Mouse (Mus musculus): ENCODE results near the gene Btrc. TPM values are rescaled to one million over a fixed set of nuclear protein-coding genes. Genes with fewer than 3 reads are reported as not detected.
A peak's percentile ranks its signal among the peaks of the same experiment; 100 is the strongest.

Gene Btrc
- polyA plus RNA-seq, 1 experiment, result 11.9 TPM

DNA sequence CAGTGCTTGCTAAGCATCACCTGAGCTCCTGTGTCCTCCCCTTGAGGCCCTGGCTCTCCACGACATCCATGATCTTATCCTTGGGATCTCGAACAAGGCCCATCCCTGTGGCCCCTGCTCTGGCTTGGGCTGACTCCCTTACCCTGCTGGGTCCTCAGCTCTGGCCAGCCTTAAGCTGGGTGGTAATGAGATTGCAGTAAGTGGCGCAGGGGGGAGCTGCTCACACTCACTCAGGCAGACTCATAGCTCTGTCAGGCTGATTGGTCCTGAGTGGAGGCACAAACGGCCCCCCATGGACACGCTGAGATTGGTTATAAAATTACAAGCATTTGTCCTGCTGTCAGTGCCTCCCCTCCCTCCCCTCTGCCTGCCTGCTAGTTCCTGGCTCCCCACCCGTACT is 172.4 kb downstream of the Btrc start:
- TF ChIP-seq USF1 (IDR thresholded peaks at IDR 0.05; ENCODE audit: low read depth), result no peak
- TF ChIP-seq CTCF (IDR thresholded peaks at IDR 0.05; ENCODE audit: control insufficient read depth, insufficient read depth, insufficient read length), result no peak
- no peak for TF ChIP-seq MAX (IDR thresholded peaks at IDR 0.05)
- Histone ChIP-seq H3ac (ENCODE audit: control insufficient read depth, insufficient read length, low read depth) (no peak overlapping the region), H3K4me3 (ENCODE audit: insufficient read depth, poor library complexity, severe bottlenecking) (no peak overlapping the region), H3K36me3 (ENCODE audit: control insufficient read depth, insufficient read depth) (no peaks in the 10 kb centered on the region), H3K79me3 (ENCODE audit: low read depth) (no peaks in the 10 kb centered on the region), H3K27me3 (ENCODE audit: control insufficient read depth, insufficient read depth, insufficient read length) (peaks cover 4% of the 10 kb centered on the region), H3K79me2 (ENCODE audit: control insufficient read depth, insufficient read depth) (no peaks in the 10 kb centered on the region)

DNA sequence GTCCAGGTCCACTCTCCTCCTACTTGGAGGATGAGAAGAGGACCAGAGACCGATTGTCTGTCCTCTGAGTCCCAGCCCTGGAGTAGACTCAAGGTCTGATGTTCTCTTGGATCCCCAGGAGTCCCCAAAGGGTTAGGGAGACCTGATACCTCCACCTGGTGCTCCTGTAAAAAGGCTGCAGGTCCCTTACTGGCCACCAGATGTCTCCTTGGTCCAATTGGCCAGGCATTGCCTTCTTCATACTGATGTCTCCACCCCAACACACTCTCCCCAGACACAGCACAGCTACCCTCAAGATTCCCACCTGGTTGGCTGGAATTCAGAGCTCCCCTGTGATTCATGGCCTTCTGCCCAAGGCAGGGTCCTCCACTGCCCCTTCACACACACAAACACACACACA is 174.0 kb downstream of the Btrc start:
- Histone ChIP-seq H3K79me3 (ENCODE audit: low read depth) (no peaks in the 10 kb centered on the region), H3K27me3 (ENCODE audit: control insufficient read depth, insufficient read depth, insufficient read length) (peaks cover 15% of the 10 kb centered on the region), H3K36me3 (ENCODE audit: control insufficient read depth, insufficient read depth) (no peaks in the 10 kb centered on the region), H3ac (ENCODE audit: control insufficient read depth, insufficient read length, low read depth) (no peak overlapping the region), H3K79me2 (ENCODE audit: control insufficient read depth, insufficient read depth) (no peaks in the 10 kb centered on the region), H3K4me3 (ENCODE audit: insufficient read depth, poor library complexity, severe bottlenecking) (no peak overlapping the region)
- TF ChIP-seq FOSL1 (IDR thresholded peaks at IDR 0.05; ENCODE audit: insufficient read depth, low read length, poor library complexity, severe bottlenecking) (no peak), MYOG (IDR thresholded peaks at IDR 0.05; ENCODE audit: control insufficient read depth, extremely low read depth, insufficient read length) (no peak), CEBPB (IDR thresholded peaks at IDR 0.05; ENCODE audit: low read depth) (no peak), USF1 (IDR thresholded peaks at IDR 0.05; ENCODE audit: low read depth) (no peak), MYOD1 (IDR thresholded peaks at IDR 0.05; ENCODE audit: control insufficient read depth, insufficient read length, low read depth) (no peak), CTCF (IDR thresholded peaks at IDR 0.05; ENCODE audit: control insufficient read depth, insufficient read depth, insufficient read length) (no peak), MAX (IDR thresholded peaks at IDR 0.05) (no peak)

DNA sequence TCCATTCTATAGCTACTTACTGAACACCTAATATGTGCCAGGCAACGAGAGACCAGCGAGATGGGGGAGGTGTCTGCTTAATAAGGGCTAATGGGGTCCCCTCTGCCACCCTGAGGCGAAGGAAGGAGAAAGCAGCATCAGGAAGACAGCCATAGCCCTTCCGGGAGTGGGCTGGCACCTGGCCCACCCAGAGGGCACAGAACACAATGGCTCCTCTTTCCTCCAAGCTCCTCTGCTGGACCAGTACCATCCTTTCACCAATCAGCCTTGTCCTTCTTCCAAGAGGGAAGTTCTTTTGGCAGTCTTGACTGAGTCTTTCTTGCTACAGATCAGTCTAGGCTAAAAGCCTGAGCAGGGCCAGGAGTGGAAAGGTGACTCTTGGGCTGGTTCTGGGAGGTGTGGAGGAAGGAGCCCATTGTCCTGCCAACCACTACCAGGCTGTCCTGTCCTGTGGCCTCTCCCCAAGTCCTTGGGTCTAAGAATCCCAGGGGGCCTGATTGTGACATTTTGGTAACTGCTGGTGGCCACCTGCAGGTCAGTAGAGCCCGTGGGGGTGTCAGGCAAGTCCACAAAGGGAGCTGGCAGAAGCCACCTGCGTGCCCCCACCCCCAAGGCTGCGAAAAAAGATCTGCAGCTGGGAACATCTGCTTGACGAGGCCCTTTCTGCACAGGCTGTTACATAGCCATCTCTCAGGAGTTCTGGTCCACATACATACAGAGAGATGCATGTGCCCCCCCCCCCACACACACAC is 177.3 kb downstream of the Btrc start:
- Histone ChIP-seq H3K36me3 (ENCODE audit: control insufficient read depth, insufficient read depth) (no peaks in the 10 kb centered on the region), H3K27me3 (ENCODE audit: control insufficient read depth, insufficient read depth, insufficient read length) (peaks cover 12% of the 10 kb centered on the region), H3K4me3 (ENCODE audit: insufficient read depth, poor library complexity, severe bottlenecking) (no peak overlapping the region), H3K79me3 (ENCODE audit: low read depth) (no peaks in the 10 kb centered on the region), H3K79me2 (ENCODE audit: control insufficient read depth, insufficient read depth) (no peaks in the 10 kb centered on the region), H3ac (ENCODE audit: control insufficient read depth, insufficient read length, low read depth) (no peak overlapping the region)
- TF ChIP-seq MYOD1 (IDR thresholded peaks at IDR 0.05; ENCODE audit: control insufficient read depth, insufficient read length, low read depth) (no peak), USF1 (IDR thresholded peaks at IDR 0.05; ENCODE audit: low read depth) (no peak), MAX (IDR thresholded peaks at IDR 0.05) (no peak), CEBPB (IDR thresholded peaks at IDR 0.05; ENCODE audit: low read depth) (no peak), CTCF (IDR thresholded peaks at IDR 0.05; ENCODE audit: control insufficient read depth, insufficient read depth, insufficient read length) (no peak), FOSL1 (IDR thresholded peaks at IDR 0.05; ENCODE audit: insufficient read depth, low read length, poor library complexity, severe bottlenecking) (no peak), MYOG (IDR thresholded peaks at IDR 0.05; ENCODE audit: control insufficient read depth, extremely low read depth, insufficient read length) (no peak)

DNA sequence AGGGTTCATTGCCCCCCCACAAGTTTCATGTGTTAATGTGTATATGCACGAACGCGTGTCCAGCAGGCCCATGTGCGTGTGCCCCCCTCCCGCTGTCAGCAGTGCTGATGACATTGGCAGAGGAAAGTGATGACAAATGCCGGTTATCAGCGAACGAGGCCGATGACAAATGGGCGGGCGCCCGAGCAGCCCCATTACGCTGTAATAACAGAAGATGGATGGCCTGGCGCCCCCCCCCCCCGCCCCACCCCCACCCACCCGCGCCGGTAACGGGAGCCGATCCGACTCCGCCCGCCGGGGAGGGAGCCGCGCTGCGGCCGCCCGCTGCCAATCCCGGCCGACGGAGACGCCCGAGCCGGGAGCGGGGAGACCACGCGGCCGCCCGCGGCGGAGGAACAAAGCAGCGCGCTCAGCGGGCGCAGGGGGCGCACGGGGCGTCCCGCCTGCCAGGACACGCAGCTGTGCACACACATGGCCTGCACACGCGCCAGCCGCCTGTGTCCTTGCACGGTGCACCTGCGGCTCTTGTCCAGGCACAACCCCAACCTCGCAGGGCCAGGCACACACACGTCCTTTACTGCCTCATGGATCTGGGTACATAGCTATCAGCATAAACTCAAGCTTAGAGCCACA is 178.0 kb downstream of the Btrc start:
- Histone ChIP-seq H3K79me2 (ENCODE audit: control insufficient read depth, insufficient read depth) (no peaks in the 10 kb centered on the region), H3K36me3 (ENCODE audit: control insufficient read depth, insufficient read depth) (no peaks in the 10 kb centered on the region), H3K4me3 (ENCODE audit: insufficient read depth, poor library complexity, severe bottlenecking) (no peak overlapping the region), H3ac (ENCODE audit: control insufficient read depth, insufficient read length, low read depth) (peak overlapping the region; percentile 71), H3K79me3 (ENCODE audit: low read depth) (no peaks in the 10 kb centered on the region), H3K27me3 (ENCODE audit: control insufficient read depth, insufficient read depth, insufficient read length) (peaks cover 11% of the 10 kb centered on the region)
- TF ChIP-seq CTCF (IDR thresholded peaks at IDR 0.05; ENCODE audit: control insufficient read depth, insufficient read depth, insufficient read length) (peak; percentile 12), USF1 (IDR thresholded peaks at IDR 0.05; ENCODE audit: low read depth) (no peak), MAX (IDR thresholded peaks at IDR 0.05) (no peak), CEBPB (IDR thresholded peaks at IDR 0.05; ENCODE audit: low read depth) (no peak), MYOD1 (IDR thresholded peaks at IDR 0.05; ENCODE audit: control insufficient read depth, insufficient read length, low read depth) (no peak)

DNA sequence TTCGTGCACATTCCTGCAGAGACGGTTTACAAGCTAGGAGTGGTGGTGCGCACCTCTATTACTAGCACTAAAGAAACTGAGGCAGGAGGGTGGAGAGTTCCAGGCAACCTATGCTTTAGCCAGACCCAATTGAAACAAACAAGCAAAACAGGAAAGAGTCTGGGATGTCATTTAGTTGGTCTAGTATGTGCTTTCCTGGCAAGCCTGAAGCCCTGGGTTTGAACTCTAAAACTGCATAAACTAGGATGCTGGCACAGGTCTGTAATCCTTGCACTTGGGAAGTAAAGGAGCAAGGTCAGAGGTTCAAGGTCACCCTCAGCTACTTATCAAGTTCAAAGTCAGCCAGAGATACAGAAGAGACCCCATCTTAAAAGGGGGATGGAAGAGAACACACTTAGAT is 178.5 kb downstream of the Btrc start:
- no peaks in the 10 kb centered on the region for H3K79me3 ChIP-seq (ENCODE audit: low read depth)
- TF ChIP-seq MAX (IDR thresholded peaks at IDR 0.05) (no peak), MYOD1 (IDR thresholded peaks at IDR 0.05; ENCODE audit: control insufficient read depth, insufficient read length, low read depth) (no peak), FOSL1 (IDR thresholded peaks at IDR 0.05; ENCODE audit: insufficient read depth, low read length, poor library complexity, severe bottlenecking) (no peak), MYOG (IDR thresholded peaks at IDR 0.05; ENCODE audit: control insufficient read depth, extremely low read depth, insufficient read length) (no peak), CEBPB (IDR thresholded peaks at IDR 0.05; ENCODE audit: low read depth) (no peak), USF1 (IDR thresholded peaks at IDR 0.05; ENCODE audit: low read depth) (no peak), CTCF (IDR thresholded peaks at IDR 0.05; ENCODE audit: control insufficient read depth, insufficient read depth, insufficient read length) (no peak)
- peak overlapping the region; percentile 71 for H3ac ChIP-seq (ENCODE audit: control insufficient read depth, insufficient read length, low read depth)
- H3K79me2 ChIP-seq (ENCODE audit: control insufficient read depth, insufficient read depth), result no peaks in the 10 kb centered on the region
- H3K36me3 ChIP-seq (ENCODE audit: control insufficient read depth, insufficient read depth), result no peaks in the 10 kb centered on the region
- peaks cover 11% of the 10 kb centered on the region for H3K27me3 ChIP-seq (ENCODE audit: control insufficient read depth, insufficient read depth, insufficient read length)
- no peak overlapping the region for H3K4me3 ChIP-seq (ENCODE audit: insufficient read depth, poor library complexity, severe bottlenecking)

Data from C2C12 (cell line).